Mouse (Mus musculus) forebrain, embryonic 16.5 days (tissue): ENCODE measurements around the gene Gm13305. TPM values are rescaled to one million over a fixed set of nuclear protein-coding genes. Genes with fewer than 3 reads are reported as not detected.
"Not testable (repeated sequence)": the region's sequence is repeated elsewhere in the genome, so short reads cannot be mapped to it uniquely, and the experiment has no call there.

ENCODE experiments used
- ATAC-seq: fragments of 200-750 bp; cut with Nextera tagmentation; 2 replicates; pipeline ENCODE4 v1.8.0; 2017; ENCODE audit warnings: mild to moderate bottlenecking, moderate library complexity
- H3K27ac ChIP-seq: fragments of 300-500 bp; sonication (generic); 2 replicates; pipeline ENCODE4 v1.5.1; 2014; ENCODE audit warnings: low read length, control low read depth
- H3K27me3 ChIP-seq: fragments of 300-500 bp; sonication (generic); replicated peaks from 2 replicates; pipeline ENCODE4 v1.6.1; 2014; ENCODE audit warnings: low read length; ENCODE audit not compliant: control insufficient read depth, insufficient read depth
- H3K36me3 ChIP-seq: fragments of 300-500 bp; sonication (generic); 2 replicates; pipeline ENCODE4 v1.6.1; 2014; ENCODE audit not compliant: control insufficient read depth, insufficient read depth
- H3K4me1 ChIP-seq: fragments of 300-500 bp; sonication (generic); replicated peaks from 2 replicates; pipeline ENCODE4 v1.6.1; 2014; ENCODE audit warnings: low read length; ENCODE audit not compliant: control insufficient read depth, insufficient read depth
- H3K4me2 ChIP-seq: fragments of 300-500 bp; sonication (generic); 2 replicates; pipeline ENCODE4 v1.6.1; 2014; ENCODE audit warnings: mild to moderate bottlenecking, low read length, control low read depth
- H3K4me3 ChIP-seq: fragments of 300-500 bp; sonication (generic); replicated peaks from 2 replicates; pipeline ENCODE4 v1.5.1; 2014; ENCODE audit warnings: mild to moderate bottlenecking, low read length, control low read depth
- H3K9ac ChIP-seq: fragments of 300-500 bp; sonication (generic); replicated peaks from 2 replicates; pipeline ENCODE4 v1.6.1; 2014; ENCODE audit warnings: low read depth, low read length, control low read depth
- H3K9me3 ChIP-seq: fragments of 300-500 bp; sonication (generic); 2 replicates; pipeline ENCODE4 v1.6.1; 2016; ENCODE audit warnings: low read length; ENCODE audit not compliant: control insufficient read depth
- WGBS: fragments of 180-500 bp; shearing (Covaris S2); extraction: QIAGEN DNeasy Blood & Tissue Kit; methylation state at CpG from one replicate; pipeline ENCODE4 v1.1.7; 2014; 5-methylcytosine and 5-hydroxymethylcytosine counted together
- polyA plus RNA-seq: library from polyadenylated mRNA; unstranded; fragments of >200 nt; fragmentation: Nextera tagmentation; extraction: Ambion mirVana; gene quantifications from 2 replicates; pipeline ENCODE4 v1.2.1, GENCODE M21; 2015

The Gm13305 gene
- polyA plus RNA-seq = not detected in 2 replicates

GRCm38 (mm10) chr4:42168503-42168902 is at the start of gene Gm13305:
Gene Gm13305, minus strand, starts transcription at chr4:42168603.
- H3K9me3 ChIP-seq, H3K27me3 ChIP-seq, H3K9ac ChIP-seq, H3K36me3 ChIP-seq, H3K27ac ChIP-seq, H3K4me2 ChIP-seq, H3K4me1 ChIP-seq, ATAC-seq, H3K4me3 ChIP-seq: not testable (repeated sequence)
- no CpG with 5 or more reads among the region's 7 CpGs for WGBS

GRCm38 (mm10) chr4:42184980-42185372 is 16.6 kb upstream of the Gm13305 start:
- WGBS = no CpG with 5 or more reads among the region's 25 CpGs
- not testable (repeated sequence) for H3K4me3 ChIP-seq, H3K4me2 ChIP-seq, H3K36me3 ChIP-seq, H3K27me3 ChIP-seq, H3K9ac ChIP-seq, H3K9me3 ChIP-seq, H3K27ac ChIP-seq, H3K4me1 ChIP-seq
- ATAC-seq = peak; percentile 83

GRCm38 (mm10) chr4:42184324-42184979 is 16.0 kb upstream of the Gm13305 start:
- H3K36me3 ChIP-seq, H3K4me3 ChIP-seq, H3K27me3 ChIP-seq, H3K4me1 ChIP-seq, H3K9me3 ChIP-seq, H3K27ac ChIP-seq, H3K9ac ChIP-seq, H3K4me2 ChIP-seq: not testable (repeated sequence)
- no CpG with 5 or more reads among the region's 58 CpGs for WGBS
- ATAC-seq = peak; percentile 62; the same call in 1 of the 2 replicates

- H3K36me3 ChIP-seq, H3K4me2 ChIP-seq, H3K27ac ChIP-seq, H3K4me3 ChIP-seq, H3K9me3 ChIP-seq, H3K27me3 ChIP-seq, H3K9ac ChIP-seq, H3K4me1 ChIP-seq: not testable (repeated sequence)
- ATAC-seq = peak; percentile 56
- no CpG with 5 or more reads among the region's 31 CpGs for WGBS
These were observed 15.1 kb upstream of the Gm13305 start for GRCm38 (mm10) chr4:42183234-42184197.

- not testable (repeated sequence) for H3K9ac ChIP-seq, H3K9me3 ChIP-seq, H3K4me2 ChIP-seq, ATAC-seq, H3K4me3 ChIP-seq, H3K36me3 ChIP-seq, H3K27ac ChIP-seq, H3K27me3 ChIP-seq, H3K4me1 ChIP-seq
- no CpG with 5 or more reads among the region's 4 CpGs for WGBS
These were observed 9.8 kb upstream of the Gm13305 start for GRCm38 (mm10) chr4:42178243-42178642.

- not testable (repeated sequence) for H3K4me1 ChIP-seq, H3K4me2 ChIP-seq, H3K9ac ChIP-seq, H3K4me3 ChIP-seq, H3K27me3 ChIP-seq, H3K27ac ChIP-seq, H3K36me3 ChIP-seq, H3K9me3 ChIP-seq, ATAC-seq
- no CpG with 5 or more reads among the region's 9 CpGs for WGBS
These were observed 15.3 kb downstream of the Gm13305 start, which contains the start of gene Gm13306 for GRCm38 (mm10) chr4:42153136-42153535. Gene Gm13306, plus strand, starts transcription at chr4:42153436.

- H3K9ac ChIP-seq, ATAC-seq, H3K27ac ChIP-seq, H3K4me2 ChIP-seq, H3K9me3 ChIP-seq, H3K4me1 ChIP-seq, H3K36me3 ChIP-seq, H3K4me3 ChIP-seq, H3K27me3 ChIP-seq: not testable (repeated sequence)
- no CpG with 5 or more reads among the region's 5 CpGs for WGBS
These were observed 53.9 kb downstream of the Gm13305 start, which contains the start of gene Gm13304 for GRCm38 (mm10) chr4:42114517-42114916. Gene Gm13304, plus strand, starts transcription at chr4:42114817.

Other genes starting within 250 kb of the Gm13305 start
- 11.8 and 14.6 TPM in 2 replicates for gene Gm20878, start 227.0 kb downstream of the Gm13305 start, polyA plus RNA-seq
- gene Fam205a4, start 202.5 kb downstream of the Gm13305 start, polyA plus RNA-seq = 0.77 and 0.91 TPM in 2 replicates
- gene Gm21093, start 133.9 kb downstream of the Gm13305 start, polyA plus RNA-seq = 0.52 TPM in 1 of 2 replicates, not detected in the other
- gene Gm3893, start 77.4 kb downstream of the Gm13305 start, polyA plus RNA-seq = not detected in 2 replicates
- 0.36 TPM in 1 of 2 replicates, not detected in the other for gene Gm13304, start 53.8 kb downstream of the Gm13305 start, polyA plus RNA-seq
- gene Gm13306, start 15.2 kb downstream of the Gm13305 start, polyA plus RNA-seq = 0.91 and 4.1 TPM in 2 replicates
- gene Gm10600, start 72.0 kb upstream of the Gm13305 start, polyA plus RNA-seq = not detected in 2 replicates
- not detected in 2 replicates for gene Ccl21b, start 87.2 kb upstream of the Gm13305 start, polyA plus RNA-seq
- gene Gm21953, start 125.7 kb upstream of the Gm13305 start, polyA plus RNA-seq = not detected in 2 replicates
- gene Fam205a3, start 149.7 kb upstream of the Gm13305 start, polyA plus RNA-seq = not detected in 2 replicates